Mouse (Mus musculus) liver, embryonic 11.5 days (tissue): ENCODE measurements around the gene Mettl21c. TPM values are rescaled to one million over a fixed set of nuclear protein-coding genes. Genes with fewer than 3 reads are reported as not detected.
"Not testable (repeated sequence)": the region's sequence is repeated elsewhere in the genome, so short reads cannot be mapped to it uniquely, and the experiment has no call there.

ENCODE experiments used
- ATAC-seq: fragments of 200-750 bp; cut with Nextera tagmentation; replicated peaks from 2 replicates; pipeline ENCODE4 v1.8.0; 2017; ENCODE audit warnings: moderate number of reproducible peaks, mild to moderate bottlenecking, moderate TSS enrichment, moderate library complexity; ENCODE audit not compliant: low FRiP score
- DNase-seq: peaks from one replicate; pipeline ENCODE4 v3.0.0-alpha.2; 2017; ENCODE audit warnings: low spot score
- H3K27ac ChIP-seq: fragments of 300-500 bp; sonication (generic); 2 replicates; pipeline ENCODE4 v1.5.1; 2014; ENCODE audit warnings: mild to moderate bottlenecking, low read depth, low read length, control low read depth
- H3K27me3 ChIP-seq: fragments of 300-500 bp; sonication (generic); replicated peaks from 2 replicates; pipeline ENCODE4 v1.6.1; 2014; ENCODE audit warnings: low read length, mixed read lengths; ENCODE audit not compliant: control insufficient read depth, insufficient read depth
- H3K36me3 ChIP-seq: fragments of 300-500 bp; sonication (generic); 2 replicates; pipeline ENCODE4 v1.6.1; 2014; ENCODE audit warnings: mild to moderate bottlenecking, low read length, moderate library complexity, mixed read lengths; ENCODE audit not compliant: control insufficient read depth, insufficient read depth
- H3K4me1 ChIP-seq: fragments of 300-500 bp; sonication (generic); replicated peaks from 2 replicates; pipeline ENCODE4 v1.6.1; 2014; ENCODE audit warnings: low read length, mixed read lengths; ENCODE audit not compliant: control insufficient read depth, insufficient read depth
- H3K4me2 ChIP-seq: fragments of 300-500 bp; sonication (generic); 2 replicates; pipeline ENCODE4 v1.6.1; 2014; ENCODE audit warnings: mild to moderate bottlenecking, control low read depth, moderate library complexity
- H3K4me3 ChIP-seq: fragments of 300-500 bp; sonication (generic); 2 replicates; pipeline ENCODE4 v1.5.1; 2014; ENCODE audit warnings: low read depth, low read length, control low read depth
- H3K9ac ChIP-seq: fragments of 300-500 bp; sonication (generic); 2 replicates; pipeline ENCODE4 v1.6.1; 2014; ENCODE audit warnings: low read depth, low read length, control low read depth
- H3K9me3 ChIP-seq: fragments of 300-500 bp; sonication (generic); 2 replicates; pipeline ENCODE4 v1.6.1; 2016; ENCODE audit warnings: low read length, inconsistent platforms, mixed read lengths; ENCODE audit not compliant: control insufficient read depth
- WGBS: fragments of 180-500 bp; shearing (Covaris S2); extraction: QIAGEN DNeasy Blood & Tissue Kit; methylation state at CpG from one replicate; pipeline ENCODE4 v1.1.7; 2014; 5-methylcytosine and 5-hydroxymethylcytosine counted together
- polyA plus RNA-seq: library from polyadenylated mRNA; unstranded; fragments of >200 nt; fragmentation: Nextera tagmentation; extraction: Ambion mirVana; gene quantifications from 2 replicates; pipeline ENCODE4 v1.2.1, GENCODE M21; 2014

The Mettl21c gene
- 0.04 and 0.68 TPM in 2 replicates for polyA plus RNA-seq

GRCm38 (mm10) chr1:44019934-44020333 is at the start of gene Mettl21c:
TSS of gene Mettl21c (minus strand) at chr1:44020034.
- Histone ChIP-seq H3K27ac (no peak within 1 kb of the TSS), H3K9me3 (no peaks in the 10 kb centered on the region), H3K36me3 (no peaks in the 10 kb centered on the region), H3K9ac (no peak within 1 kb of the TSS), H3K4me3 (no peak within 1 kb of the TSS), H3K27me3 (no peaks in the 10 kb centered on the region), H3K4me2 (no peak within 1 kb of the TSS), H3K4me1 (no peaks in the 10 kb centered on the region)
- DNase-seq (no peak), ATAC-seq (no peak)

GRCm38 (mm10) chr1:44064625-44065024 is 44.8 kb upstream of the Mettl21c start:
- no peak overlapping the region for H3K4me3 ChIP-seq
- no peak overlapping the region for H3K4me2 ChIP-seq
- 0% methylated on average over 1 of the region's 1 CpGs for WGBS
- no peaks in the 10 kb centered on the region for H3K4me1 ChIP-seq
- no peak overlapping the region for H3K9ac ChIP-seq
- no peak for DNase-seq
- no peak overlapping the region for H3K27ac ChIP-seq
- no peak for ATAC-seq
- no peaks in the 10 kb centered on the region for H3K9me3 ChIP-seq
- no peaks in the 10 kb centered on the region for H3K36me3 ChIP-seq
- H3K27me3 ChIP-seq, result no peaks in the 10 kb centered on the region

GRCm38 (mm10) chr1:44063439-44063838 is 43.6 kb upstream of the Mettl21c start:
- 91% methylated on average over 6 of the region's 6 CpGs for WGBS

GRCm38 (mm10) chr1:44061836-44062235 is 42.0 kb upstream of the Mettl21c start, which contains the start of gene Gm8251:
TSS of gene Gm8251 (minus strand) at chr1:44061936.
- Histone ChIP-seq H3K4me1 (no peaks in the 10 kb centered on the region), H3K27ac (no peak within 1 kb of the TSS), H3K4me2 (no peak within 1 kb of the TSS), H3K9me3 (no peaks in the 10 kb centered on the region), H3K36me3 (no peaks in the 10 kb centered on the region), H3K9ac (no peak within 1 kb of the TSS), H3K4me3 (no peak within 1 kb of the TSS), H3K27me3 (no peaks in the 10 kb centered on the region)
- WGBS, result 85% methylated on average over 2 of the region's 2 CpGs
- DNase-seq (no peak), ATAC-seq (no peak)

More at GRCm38 (mm10) chr1:44063439-44063838, 43.6 kb upstream of the Mettl21c start:
- no peaks in the 10 kb centered on the region for H3K9me3 ChIP-seq
- DNase-seq (no peak), ATAC-seq (no peak)
- H3K4me3 ChIP-seq, result no peak overlapping the region
- no peak overlapping the region for H3K4me2 ChIP-seq
- H3K9ac ChIP-seq, result no peak overlapping the region
- H3K36me3 ChIP-seq, result no peaks in the 10 kb centered on the region
- H3K27me3 ChIP-seq, result no peaks in the 10 kb centered on the region
- H3K4me1 ChIP-seq, result no peaks in the 10 kb centered on the region
- H3K27ac ChIP-seq, result no peak overlapping the region

- H3K4me2 ChIP-seq, result no peak overlapping the region
- H3K4me1 ChIP-seq, result no peaks in the 10 kb centered on the region
- ATAC-seq, result no peak
- H3K27me3 ChIP-seq, result no peaks in the 10 kb centered on the region
- no peaks in the 10 kb centered on the region for H3K36me3 ChIP-seq
- H3K9ac ChIP-seq, result no peak overlapping the region
- no peaks in the 10 kb centered on the region for H3K9me3 ChIP-seq
- WGBS, result 71% methylated on average over 3 of the region's 3 CpGs
- H3K27ac ChIP-seq, result no peak overlapping the region
- H3K4me3 ChIP-seq, result no peak overlapping the region
- no peak for DNase-seq
Measured at GRCm38 (mm10) chr1:44057805-44058204, 38.0 kb upstream of the Mettl21c start.

GRCm38 (mm10) chr1:44046556-44046955 is 26.7 kb upstream of the Mettl21c start:
- Histone ChIP-seq H3K4me1 (no peaks in the 10 kb centered on the region), H3K4me3 (no peak overlapping the region), H3K4me2 (no peak overlapping the region), H3K36me3 (no peaks in the 10 kb centered on the region), H3K9ac (no peak overlapping the region), H3K9me3 (no peaks in the 10 kb centered on the region), H3K27me3 (no peaks in the 10 kb centered on the region), H3K27ac (no peak overlapping the region)
- ATAC-seq (no peak), DNase-seq (no peak)
- 74% methylated on average over 2 of the region's 2 CpGs for WGBS

GRCm38 (mm10) chr1:44045689-44046088 is 25.9 kb upstream of the Mettl21c start:
- 76% methylated on average over 5 of the region's 5 CpGs for WGBS
- ATAC-seq, result not testable (repeated sequence)

GRCm38 (mm10) chr1:44042555-44042915 is 22.7 kb upstream of the Mettl21c start:
- no peak for DNase-seq
- H3K4me1 ChIP-seq, result no peaks in the 10 kb centered on the region
- H3K4me3 ChIP-seq, result peak overlapping the region; percentile 53
- WGBS, result 7% methylated on average over 6 of the region's 6 CpGs
- H3K27me3 ChIP-seq, result no peaks in the 10 kb centered on the region
- peak overlapping the region; percentile 79 for H3K4me2 ChIP-seq
- H3K9me3 ChIP-seq, result no peaks in the 10 kb centered on the region
- peak overlapping the region; percentile 56 for H3K9ac ChIP-seq
- no peak overlapping the region for H3K27ac ChIP-seq
- peak; percentile 26 for ATAC-seq
- no peaks in the 10 kb centered on the region for H3K36me3 ChIP-seq

More at GRCm38 (mm10) chr1:44045689-44046088, 25.9 kb upstream of the Mettl21c start:
- not testable (repeated sequence) for H3K36me3 ChIP-seq, H3K9ac ChIP-seq, H3K4me1 ChIP-seq, H3K27ac ChIP-seq, H3K4me2 ChIP-seq, DNase-seq, H3K4me3 ChIP-seq, H3K9me3 ChIP-seq, H3K27me3 ChIP-seq

GRCm38 (mm10) chr1:44041797-44042554 is 22.1 kb upstream of the Mettl21c start:
- peak; percentile 39 for DNase-seq
- peak overlapping the region; percentile 79 for H3K4me2 ChIP-seq
- no peaks in the 10 kb centered on the region for H3K4me1 ChIP-seq
- 2% methylated on average over 17 of the region's 17 CpGs for WGBS
- H3K4me3 ChIP-seq, result peak overlapping the region; percentile 53
- no peak overlapping the region for H3K27ac ChIP-seq
- peak overlapping the region; percentile 56 for H3K9ac ChIP-seq
- no peaks in the 10 kb centered on the region for H3K27me3 ChIP-seq
- H3K9me3 ChIP-seq, result no peaks in the 10 kb centered on the region
- no peaks in the 10 kb centered on the region for H3K36me3 ChIP-seq
- ATAC-seq, result peak; percentile 43
